Mouse (Mus musculus): Measurements from ENCODE around the gene Tinag. TPM values are rescaled to one million over a fixed set of nuclear protein-coding genes. Genes with fewer than 3 reads are reported as not detected.

Tinag gene
- polyA plus RNA-seq, 1 experiment from 2014 or later, result 12.4 TPM

DNA sequence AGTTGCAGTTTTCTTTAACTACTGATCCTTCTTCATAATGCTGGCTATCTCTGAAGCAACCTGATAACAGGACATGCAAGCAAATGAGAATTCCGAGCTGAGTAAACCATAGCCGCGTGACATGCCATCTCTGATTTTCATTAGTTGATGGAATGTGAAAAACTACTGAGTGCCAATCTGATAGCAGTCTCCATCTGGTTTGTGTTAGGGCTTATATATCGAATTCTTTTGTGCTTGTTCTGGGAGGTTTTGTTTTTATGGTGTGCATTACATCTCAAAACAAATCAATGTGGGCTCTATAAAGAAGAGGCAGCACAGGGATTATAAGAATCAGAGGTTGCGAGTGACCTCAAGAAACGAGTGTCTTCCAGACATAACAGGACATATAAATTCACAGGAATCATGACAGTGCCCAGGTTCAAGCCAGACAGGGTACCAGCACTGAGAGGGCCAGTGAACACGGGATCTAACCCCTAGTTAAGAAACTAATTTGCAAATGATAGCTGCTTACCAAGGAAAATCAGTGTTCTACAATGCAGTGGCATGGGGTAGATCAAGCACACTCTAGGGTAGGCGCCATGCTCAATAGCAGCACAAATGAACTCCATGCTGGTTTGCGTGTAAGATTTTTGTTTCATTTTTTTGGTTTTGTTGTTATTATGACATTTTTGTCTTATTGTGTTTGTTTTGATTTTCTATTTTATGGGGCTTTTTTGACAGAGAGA, 13.0 kb downstream of the Tinag start:
- Histone ChIP-seq H3K4me2 (ENCODE audit: low read depth, low read length) (no peak overlapping the region), H3K4me1 (ENCODE audit: control insufficient read depth, insufficient read depth, low read length) (no peaks in the 10 kb centered on the region), H3K27me3 (ENCODE audit: control insufficient read depth, insufficient read depth, low read length) (no peaks in the 10 kb centered on the region), H3K9me3 (replicated peaks; ENCODE audit: control insufficient read depth, low read length) (no peaks in the 10 kb centered on the region), H3K27ac (ENCODE audit: low read length) (no peak overlapping the region), H3K9ac (ENCODE audit: low read length) (no peak overlapping the region), H3K36me3 (ENCODE audit: control insufficient read depth, insufficient read depth, low read length) (no peaks in the 10 kb centered on the region), H3K4me3 (replicated peaks; ENCODE audit: low read length) (no peak overlapping the region)
- ATAC-seq (ENCODE audit: insufficient read depth, low FRiP score), result no peak
- 69% methylated on average over 9 of the region's 9 CpGs for WGBS

DNA sequence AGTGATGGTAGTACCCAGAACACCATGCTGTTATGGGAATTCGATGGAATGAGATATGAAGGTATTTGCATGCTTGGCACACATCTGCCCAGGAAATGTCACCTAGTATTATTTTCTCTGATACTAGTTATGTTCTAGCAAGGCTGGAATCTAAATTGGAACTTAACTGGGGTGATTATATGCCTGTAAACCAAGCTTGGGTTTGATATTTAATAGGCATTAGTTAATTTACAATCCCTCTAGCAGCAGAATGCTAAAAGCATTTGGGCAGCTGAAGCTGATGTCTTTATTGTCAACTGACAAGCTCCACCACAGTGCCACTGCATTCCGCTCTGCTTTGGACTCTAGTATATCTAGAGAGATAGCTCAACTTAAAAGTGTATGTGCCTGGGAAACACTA, 20.3 kb downstream of the Tinag start:
- Histone ChIP-seq H3K4me1 (ENCODE audit: control insufficient read depth, insufficient read depth, low read length) (no peaks in the 10 kb centered on the region), H3K4me3 (replicated peaks; ENCODE audit: low read length) (no peak overlapping the region), H3K4me2 (ENCODE audit: low read depth, low read length) (no peak overlapping the region), H3K9ac (ENCODE audit: low read length) (no peak overlapping the region), H3K9me3 (replicated peaks; ENCODE audit: control insufficient read depth, low read length) (no peaks in the 10 kb centered on the region), H3K27me3 (ENCODE audit: control insufficient read depth, insufficient read depth, low read length) (no peaks in the 10 kb centered on the region), H3K27ac (ENCODE audit: low read length) (no peak overlapping the region), H3K36me3 (ENCODE audit: control insufficient read depth, insufficient read depth, low read length) (no peaks in the 10 kb centered on the region)
- no peak for ATAC-seq (ENCODE audit: insufficient read depth, low FRiP score)
- 83% methylated on average over 2 of the region's 2 CpGs for WGBS

DNA sequence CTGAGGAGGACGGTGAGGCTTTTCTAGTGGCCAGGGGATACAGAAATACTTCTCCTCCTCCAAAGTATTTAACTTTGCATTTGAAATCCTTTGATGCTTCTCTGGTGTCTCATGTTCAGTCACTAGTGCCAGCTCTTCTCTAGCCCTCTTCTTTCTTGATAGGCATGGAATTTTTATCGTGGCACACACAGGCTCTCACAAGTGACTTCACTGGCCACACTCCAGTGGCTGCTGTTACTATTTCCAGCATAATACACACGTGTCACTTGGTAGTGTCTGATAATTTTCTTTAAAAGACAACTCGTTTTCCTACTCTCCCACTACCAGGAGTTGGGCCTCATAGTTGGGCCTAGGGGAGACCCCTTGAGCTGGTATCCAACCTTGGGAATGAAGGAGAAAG, 26.7 kb downstream of the Tinag start:
- Histone ChIP-seq H3K27ac (ENCODE audit: low read length) (no peak overlapping the region), H3K4me1 (ENCODE audit: control insufficient read depth, insufficient read depth, low read length) (no peaks in the 10 kb centered on the region)
- WGBS, result 72% methylated on average over 4 of the region's 4 CpGs

DNA sequence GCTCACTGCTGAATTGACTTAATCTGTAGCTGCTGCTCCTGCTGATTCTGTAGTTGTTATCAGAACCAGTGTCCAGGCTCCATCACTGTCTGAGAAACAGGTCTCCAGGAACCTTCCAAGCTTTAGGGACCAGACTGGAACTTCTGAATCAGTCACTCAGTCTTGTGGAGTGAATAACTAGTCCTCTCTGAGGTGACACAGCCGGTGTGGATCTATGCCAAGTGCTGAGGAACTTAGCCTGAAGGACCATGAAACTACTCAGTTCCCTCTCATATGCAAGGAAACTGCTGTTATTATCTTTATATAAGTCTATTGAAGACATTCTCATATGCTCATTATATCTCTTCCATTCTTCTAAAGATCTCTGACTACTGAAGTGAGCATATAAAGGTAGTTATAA, 49.6 kb downstream of the Tinag start:
- Histone ChIP-seq H3K9me3 (replicated peaks; ENCODE audit: control insufficient read depth, low read length) (no peaks in the 10 kb centered on the region), H3K4me2 (ENCODE audit: low read depth, low read length) (no peak overlapping the region), H3K4me1 (ENCODE audit: control insufficient read depth, insufficient read depth, low read length) (no peaks in the 10 kb centered on the region), H3K9ac (ENCODE audit: low read length) (no peak overlapping the region), H3K27me3 (ENCODE audit: control insufficient read depth, insufficient read depth, low read length) (no peaks in the 10 kb centered on the region), H3K27ac (ENCODE audit: low read length) (no peak overlapping the region), H3K4me3 (replicated peaks; ENCODE audit: low read length) (no peak overlapping the region), H3K36me3 (ENCODE audit: control insufficient read depth, insufficient read depth, low read length) (no peaks in the 10 kb centered on the region)
- 78% methylated on average over 1 of the region's 1 CpGs for WGBS
- no peak for ATAC-seq (ENCODE audit: insufficient read depth, low FRiP score)

More for the DNA sequence above, 26.7 kb downstream of the Tinag start:
- Histone ChIP-seq H3K27me3 (ENCODE audit: control insufficient read depth, insufficient read depth, low read length) (no peaks in the 10 kb centered on the region), H3K4me3 (replicated peaks; ENCODE audit: low read length) (no peak overlapping the region), H3K36me3 (ENCODE audit: control insufficient read depth, insufficient read depth, low read length) (no peaks in the 10 kb centered on the region), H3K4me2 (ENCODE audit: low read depth, low read length) (no peak overlapping the region), H3K9me3 (replicated peaks; ENCODE audit: control insufficient read depth, low read length) (no peaks in the 10 kb centered on the region), H3K9ac (ENCODE audit: low read length) (no peak overlapping the region)
- no peak for ATAC-seq (ENCODE audit: insufficient read depth, low FRiP score)

DNA sequence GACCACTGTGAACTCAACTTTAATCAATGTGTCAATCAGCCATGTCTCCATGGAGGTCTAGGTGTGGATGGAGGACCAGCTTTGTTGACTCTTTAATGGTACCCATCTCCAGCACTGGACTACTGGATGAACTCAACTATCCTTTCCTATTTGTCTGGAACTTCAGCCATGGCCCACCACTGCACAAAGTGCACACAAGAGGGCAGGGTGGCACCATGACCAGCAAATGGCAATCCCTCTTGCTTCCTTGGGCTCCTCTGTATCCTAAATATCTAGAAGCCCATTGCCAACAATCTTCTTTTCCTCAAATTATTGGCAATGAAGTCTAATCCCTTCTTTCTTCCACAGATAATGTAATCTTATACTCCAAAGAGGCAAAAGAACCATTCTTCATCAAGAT, 55.6 kb downstream of the Tinag start:
- H3K27ac ChIP-seq (ENCODE audit: low read length), result no peak overlapping the region
- no peak overlapping the region for H3K4me3 ChIP-seq (replicated peaks; ENCODE audit: low read length)
- ATAC-seq (ENCODE audit: insufficient read depth, low FRiP score), result no peak
- H3K9ac ChIP-seq (ENCODE audit: low read length), result no peak overlapping the region
- no peak overlapping the region for H3K4me2 ChIP-seq (ENCODE audit: low read depth, low read length)
- no peaks in the 10 kb centered on the region for H3K9me3 ChIP-seq (replicated peaks; ENCODE audit: control insufficient read depth, low read length)
- no peaks in the 10 kb centered on the region for H3K27me3 ChIP-seq (ENCODE audit: control insufficient read depth, insufficient read depth, low read length)
- H3K4me1 ChIP-seq (ENCODE audit: control insufficient read depth, insufficient read depth, low read length), result no peaks in the 10 kb centered on the region
- H3K36me3 ChIP-seq (ENCODE audit: control insufficient read depth, insufficient read depth, low read length), result no peaks in the 10 kb centered on the region

DNA sequence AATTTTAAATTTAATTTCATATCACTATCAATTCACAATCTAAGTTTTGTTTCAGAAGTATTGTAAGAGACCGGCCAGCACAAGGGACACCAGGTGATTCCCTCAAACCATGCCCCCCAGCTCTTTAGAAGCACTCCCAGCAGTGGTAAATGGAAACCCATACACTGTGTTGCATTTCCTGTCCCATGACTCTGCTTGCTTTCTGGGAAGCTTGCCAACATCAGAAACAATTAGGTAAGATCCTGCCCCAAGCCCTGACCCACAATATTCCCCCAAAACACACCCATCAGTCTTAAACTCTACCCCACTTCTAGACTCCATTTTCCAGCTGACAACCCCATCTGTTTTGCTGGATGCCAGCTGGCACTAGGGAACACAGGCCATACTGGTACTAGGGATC, 110.8 kb downstream of the Tinag start:
- no peaks in the 10 kb centered on the region for H3K9me3 ChIP-seq (replicated peaks; ENCODE audit: control insufficient read depth, low read length)
- H3K27ac ChIP-seq (ENCODE audit: low read length), result no peak overlapping the region
- no peak overlapping the region for H3K4me3 ChIP-seq (replicated peaks; ENCODE audit: low read length)
- no peaks in the 10 kb centered on the region for H3K36me3 ChIP-seq (ENCODE audit: control insufficient read depth, insufficient read depth, low read length)
- no peaks in the 10 kb centered on the region for H3K27me3 ChIP-seq (ENCODE audit: control insufficient read depth, insufficient read depth, low read length)
- no peak for ATAC-seq (ENCODE audit: insufficient read depth, low FRiP score)
- H3K4me2 ChIP-seq (ENCODE audit: low read depth, low read length), result no peak overlapping the region
- H3K9ac ChIP-seq (ENCODE audit: low read length), result no peak overlapping the region
- no peaks in the 10 kb centered on the region for H3K4me1 ChIP-seq (ENCODE audit: control insufficient read depth, insufficient read depth, low read length)
- 77% methylated on average over 1 of the region's 1 CpGs for WGBS

DNA sequence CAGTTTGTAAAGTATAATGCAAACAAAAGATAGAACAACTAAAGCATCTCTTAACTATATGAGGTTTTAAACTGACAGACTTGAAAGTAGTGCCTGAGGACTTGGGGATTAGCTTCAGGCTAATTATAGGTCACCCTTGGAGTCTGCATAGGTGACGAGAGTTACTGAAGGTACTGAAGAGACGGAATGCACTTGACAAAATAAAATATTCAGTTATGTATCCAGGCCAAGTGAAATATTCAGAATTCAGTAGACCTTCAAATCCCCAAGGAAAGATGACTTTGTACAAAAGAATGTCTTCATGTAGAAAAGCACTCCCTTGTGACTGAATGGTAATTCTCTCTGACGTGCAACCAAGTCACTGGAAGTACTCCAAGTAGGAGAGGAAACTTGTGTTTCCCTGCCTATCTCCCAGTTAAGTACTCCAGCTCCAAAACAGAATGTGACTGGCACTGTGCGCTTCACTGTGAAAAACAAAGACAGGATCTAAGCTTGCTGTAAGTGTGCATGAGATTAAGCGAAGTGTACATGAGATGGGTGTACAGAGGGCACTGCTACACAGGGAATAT, 130.4 kb downstream of the Tinag start:
- no peak for ATAC-seq (ENCODE audit: insufficient read depth, low FRiP score)
- Histone ChIP-seq H3K36me3 (ENCODE audit: control insufficient read depth, insufficient read depth, low read length) (no peaks in the 10 kb centered on the region), H3K9me3 (replicated peaks; ENCODE audit: control insufficient read depth, low read length) (no peaks in the 10 kb centered on the region), H3K4me2 (ENCODE audit: low read depth, low read length) (no peak overlapping the region), H3K4me1 (ENCODE audit: control insufficient read depth, insufficient read depth, low read length) (no peaks in the 10 kb centered on the region), H3K27ac (ENCODE audit: low read length) (no peak overlapping the region), H3K9ac (ENCODE audit: low read length) (no peak overlapping the region), H3K4me3 (replicated peaks; ENCODE audit: low read length) (no peak overlapping the region), H3K27me3 (ENCODE audit: control insufficient read depth, insufficient read depth, low read length) (no peaks in the 10 kb centered on the region)
- WGBS, result 83% methylated on average over 5 of the region's 5 CpGs

Data from stomach, embryonic 16.5 days (tissue).